Mouse (Mus musculus): ENCODE measurements around the gene A630095N17Rik.

GRCm38 (mm10) chr1:75227653-75228052 lies 4.2 kb downstream of the A630095N17Rik start:
- TF ChIP-seq CTCF (IDR thresholded peaks at IDR 0.05; ENCODE audit: borderline replicate concordance, control insufficient read depth, extremely low read depth, insufficient read depth, low read length, poor library complexity) (no peak), POLR2A (IDR thresholded peaks at IDR 0.05; ENCODE audit: control insufficient read depth, extremely low read depth, insufficient read depth, low read length, poor library complexity) (no peak)
